ENCODE assay signal across 35 mouse cellular contexts in genomic region chr2:25072398-25072797, GRCm38 (mm10). TPM values are rescaled to one million over a fixed set of nuclear protein-coding genes. Genes with fewer than 3 reads are reported as not detected.
DNase-seq lines count a peak whose midpoint lies in the region; ATAC-seq and TF ChIP-seq lines count a peak whose summit lies in the region.
"Had no signal": no experiment of that assay in that cellular context is flagged by ENCODE, and none has a peak within 500 bp of the region (broad histone marks: within the 10 kb centered on the region; RNA-seq: fewer than 3 reads in every experiment).

No protein-coding gene starts in this region.

- H3K4me1 ChIP-seq in heart, adult 2 months (ENCODE audit: control insufficient read depth, insufficient read depth, low read length) = no peaks in the 10 kb centered on the region
- 0 out of 4 replicates have a peak, but pooled peaks cover 0 to 2% of the 10 kb centered on the region in 2 experiments for H3K4me1 ChIP-seq in liver, embryonic 14.5 days (replicated peaks; ENCODE audit: control insufficient read depth in 2 of 2, insufficient read depth in 2 of 2, low read length in 1 of 2)
- H3K4me1 ChIP-seq in liver, embryonic 11.5 days (replicated peaks; ENCODE audit: control insufficient read depth, insufficient read depth, low read length) = no peaks in the 10 kb centered on the region
- H3K4me1 ChIP-seq in MEL (ENCODE audit: control insufficient read depth in 1 of 2, insufficient read depth in 2 of 2, low read length in 2 of 2) = peaks cover 3 to 18% of the 10 kb centered on the region in 2 experiments; a peak in 2 of 4 replicates
- H3K4me1 ChIP-seq: forebrain, embryonic 13.5 days; heart, embryonic 10.5 days; heart, embryonic 15.5 days; hindbrain, embryonic 12.5 days; limb, embryonic 12.5 days; neural tube, embryonic 15.5 days; stomach, embryonic 15.5 days had no signal

- H3K36me3 ChIP-seq in heart, adult 2 months (ENCODE audit: control insufficient read depth, insufficient read depth, low read length) = no peaks in the 10 kb centered on the region
- no peaks in the 10 kb centered on the region for H3K36me3 ChIP-seq in liver, embryonic 14.5 days (replicated peaks; ENCODE audit: control insufficient read depth, insufficient read depth, low read depth)
- no peaks in the 10 kb centered on the region for H3K36me3 ChIP-seq in liver, embryonic 11.5 days (ENCODE audit: control insufficient read depth, insufficient read depth, low read length)
- peaks cover 0 to 4% of the 10 kb centered on the region in 2 experiments; a peak in 2 of 4 replicates for H3K36me3 ChIP-seq in MEL (ENCODE audit: control insufficient read depth in 1 of 2, insufficient read depth in 2 of 2, low read length in 2 of 2)
- H3K36me3 ChIP-seq: heart, embryonic 10.5 days; heart, embryonic 15.5 days; hindbrain, embryonic 12.5 days; limb, embryonic 12.5 days; neural tube, embryonic 15.5 days; stomach, embryonic 15.5 days had no signal

- peak; percentile 21 for TF ChIP-seq CTCF in heart, adult 2 months (IDR thresholded peaks at IDR 0.05)
- TF ChIP-seq CTCF in liver, embryonic 14.5 days (IDR thresholded peaks at IDR 0.05; ENCODE audit: low read depth) = peak; percentile 28
- peak in 2 of 3 experiments; percentile 18 to 42; a peak in 3 of 6 replicates for TF ChIP-seq CTCF in MEL (IDR thresholded peaks at IDR 0.05 in 2 of 3, conservative IDR thresholded peaks at IDR 0.05 in 1 of 3; ENCODE audit: control insufficient read depth in 1 of 3, insufficient read depth in 1 of 3, low read depth in 2 of 3, low read length in 3 of 3, poor library complexity in 1 of 3, severe bottlenecking in 1 of 3)

- intact Hi-C loops in heart, adult 2 months (cut with DNase I) = no loop called here
- intact Hi-C loops in heart, postnatal 14 days (cut with DNase I) = no loop called here

- no peak for TF ChIP-seq EP300 in heart, adult 2 months (IDR thresholded peaks at IDR 0.05; ENCODE audit: insufficient read depth, low read depth, low read length)
- TF ChIP-seq EP300 in liver, embryonic 14.5 days (IDR thresholded peaks at IDR 0.05; ENCODE audit: low read depth) = no peak
- TF ChIP-seq EP300 in MEL (IDR thresholded peaks at IDR 0.05; ENCODE audit: low read depth in 1 of 2, low read length in 2 of 2) = no peak

- DNase-seq in heart, adult 2 months = no peak
- DNase-seq in heart, postnatal 14 days = no peak
- no peak for DNase-seq in liver, embryonic 14.5 days (ENCODE audit: low read depth in 3 of 3, low spot score in 3 of 3)
- no peak for DNase-seq in liver, embryonic 11.5 days (ENCODE audit: low spot score)
- DNase-seq in 3T3-L1 (ENCODE audit: low read depth, low spot score) = peak; percentile 6
- peak; percentile 16 for DNase-seq in MEL (ENCODE audit: low read depth, low spot score)
- DNase-seq in right cerebral cortex, adult 2 months (ENCODE audit: low spot score in 2 of 2) = no peak
- DNase-seq in cerebellum, postnatal 25 days = no peak
- DNase-seq: adrenal gland, postnatal 25 days; B cell, adult 2 months; cerebellum, adult 18-20 months; cerebellum, postnatal 14 days; gastrocnemius, postnatal 14 days; heart, postnatal 36 days; kidney, adult 18-20 months; lung, adult 2 months; midbrain, embryonic 14.5 days; retina, postnatal 1 day; right cerebral cortex, postnatal 25 days; thymus, postnatal 14 days had no signal

- H3K9ac ChIP-seq in heart, adult 2 months (ENCODE audit: low read depth, low read length) = no peak overlapping the region
- no peak overlapping the region for H3K9ac ChIP-seq in liver, embryonic 14.5 days (replicated peaks)
- no peak overlapping the region for H3K9ac ChIP-seq in liver, embryonic 11.5 days (ENCODE audit: low read depth, low read length)
- no peak overlapping the region for H3K9ac ChIP-seq in MEL (ENCODE audit: control insufficient read depth, low read depth, low read length, poor library complexity, severe bottlenecking)
- H3K9ac ChIP-seq: forebrain, embryonic 13.5 days; heart, embryonic 15.5 days; hindbrain, embryonic 12.5 days; limb, embryonic 12.5 days; neural tube, embryonic 15.5 days; stomach, embryonic 15.5 days had no signal

- no peak overlapping the region for H3K4me3 ChIP-seq in heart, adult 2 months
- H3K4me3 ChIP-seq in liver, embryonic 14.5 days (ENCODE audit: insufficient read depth in 1 of 2, low read depth in 2 of 2, low read length in 2 of 2) = no peak overlapping the region
- no peak overlapping the region for H3K4me3 ChIP-seq in liver, embryonic 11.5 days (ENCODE audit: low read depth, low read length)
- no peak overlapping the region for H3K4me3 ChIP-seq in MEL (ENCODE audit: control insufficient read depth in 1 of 2, insufficient read depth in 1 of 2, low read depth in 2 of 2, low read length in 2 of 2)
- H3K4me3 ChIP-seq: forebrain, embryonic 13.5 days; heart, embryonic 10.5 days; heart, embryonic 15.5 days; hindbrain, embryonic 12.5 days; left cerebral cortex, adult 2 months; limb, embryonic 12.5 days; neural tube, embryonic 15.5 days; stomach, embryonic 15.5 days had no signal

- no peak overlapping the region for H3K27ac ChIP-seq in heart, adult 2 months
- H3K27ac ChIP-seq in liver, embryonic 14.5 days = no peak overlapping the region
- no peak overlapping the region for H3K27ac ChIP-seq in liver, embryonic 11.5 days (ENCODE audit: low read depth, low read length)
- no peak overlapping the region for H3K27ac ChIP-seq in MEL (ENCODE audit: control insufficient read depth, low read depth, low read length)
- H3K27ac ChIP-seq: forebrain, embryonic 13.5 days; heart, embryonic 10.5 days; heart, embryonic 15.5 days; hindbrain, embryonic 12.5 days; left cerebral cortex, adult 2 months; limb, embryonic 12.5 days; neural tube, embryonic 15.5 days; stomach, embryonic 15.5 days had no signal

- no peak for TF ChIP-seq POLR2A in heart, adult 2 months (IDR thresholded peaks at IDR 0.05; ENCODE audit: insufficient read depth, low read depth, low read length)
- no peak for TF ChIP-seq POLR2A in MEL (IDR thresholded peaks at IDR 0.05; ENCODE audit: control insufficient read depth in 1 of 2, insufficient read depth in 1 of 2, low read depth in 1 of 2, low read length in 2 of 2, poor library complexity in 1 of 2)

- no peaks in the 10 kb centered on the region for H3K27me3 ChIP-seq in heart, adult 2 months (ENCODE audit: control insufficient read depth, insufficient read depth, low read length)
- H3K27me3 ChIP-seq in liver, embryonic 14.5 days (ENCODE audit: control insufficient read depth, insufficient read depth, low read length) = no peaks in the 10 kb centered on the region
- no peaks in the 10 kb centered on the region for H3K27me3 ChIP-seq in liver, embryonic 11.5 days (replicated peaks; ENCODE audit: control insufficient read depth, insufficient read depth, low read length)
- H3K27me3 ChIP-seq in MEL (ENCODE audit: control insufficient read depth in 1 of 2, insufficient read depth in 2 of 2, low read length in 2 of 2) = no peaks in the 10 kb centered on the region; a peak in 1 of 4 replicates
- H3K27me3 ChIP-seq: forebrain, embryonic 13.5 days; heart, embryonic 15.5 days; hindbrain, embryonic 12.5 days; limb, embryonic 12.5 days; neural tube, embryonic 15.5 days; stomach, embryonic 15.5 days had no signal

- no peak for ATAC-seq in liver, embryonic 14.5 days (ENCODE audit: insufficient read depth)
- no peak for ATAC-seq in liver, embryonic 11.5 days (replicated peaks; ENCODE audit: low FRiP score)
- ATAC-seq: forebrain, embryonic 13.5 days had no signal

- H3K9me3 ChIP-seq in liver, embryonic 14.5 days (ENCODE audit: control insufficient read depth, low read length) = no peaks in the 10 kb centered on the region
- H3K9me3 ChIP-seq in liver, embryonic 11.5 days (ENCODE audit: control insufficient read depth, low read length) = no peaks in the 10 kb centered on the region
- H3K9me3 ChIP-seq in MEL (replicated peaks; ENCODE audit: insufficient read depth, low read length) = no peaks in the 10 kb centered on the region
- H3K9me3 ChIP-seq: forebrain, embryonic 13.5 days; heart, embryonic 10.5 days; heart, embryonic 15.5 days; hindbrain, embryonic 12.5 days; limb, embryonic 12.5 days; neural tube, embryonic 15.5 days; stomach, embryonic 15.5 days had no signal

- no peak overlapping the region for H3K4me2 ChIP-seq in liver, embryonic 14.5 days (ENCODE audit: low read depth)
- H3K4me2 ChIP-seq in liver, embryonic 11.5 days = no peak overlapping the region
- H3K4me2 ChIP-seq: forebrain, embryonic 13.5 days; heart, embryonic 15.5 days; hindbrain, embryonic 12.5 days; limb, embryonic 12.5 days; neural tube, embryonic 15.5 days; stomach, embryonic 15.5 days had no signal

- H3K79me2 ChIP-seq in heart, adult 2 months (replicated peaks; ENCODE audit: control insufficient read depth, insufficient read depth, low read length) = no peaks in the 10 kb centered on the region
- no peaks in the 10 kb centered on the region for H3K79me2 ChIP-seq in MEL (ENCODE audit: control insufficient read depth, insufficient read depth, low read length, poor library complexity)

- WGBS in heart, adult 2 months = 90% methylated on average over 4 of the region's 4 CpGs
- WGBS in liver, embryonic 14.5 days (ENCODE audit: insufficient replicate concordance) = 63% methylated on average over 4 of the region's 4 CpGs
- 87% methylated on average over 4 of the region's 4 CpGs for WGBS in liver, embryonic 11.5 days

- peak; percentile 27 for TF ChIP-seq RAD21 in MEL (IDR thresholded peaks at IDR 0.05; ENCODE audit: low read depth, low read length)

RNA-seq across cellular contexts. Expression of gene Entpd8, which starts 7.7 kb away (rescaled TPM):
- not detected for total RNA-seq in heart, adult 2 months (2021)
- polyA plus RNA-seq in heart, adult 2 months (2012; rRNA removed) = not detected in 2 replicates
- total RNA-seq in heart, postnatal 14 days (2021) = not detected
- polyA plus RNA-seq in liver, embryonic 14.5 days (2012; rRNA removed) = 4.9 and 5.3 TPM in 2 replicates
- 2.3 and 3.6 TPM in 2 replicates for polyA plus RNA-seq in liver, embryonic 14.5 days (2014; fragmentation: Nextera tagmentation; extraction: Ambion mirVana)
- polyA plus RNA-seq in liver, embryonic 11.5 days (2014; fragmentation: Nextera tagmentation; extraction: Ambion mirVana) = 0.90 and 1.7 TPM in 2 replicates
- not detected in 2 replicates for total RNA-seq in MEL (2012; rRNA removed)
- not detected for polyA plus RNA-seq in MEL (2012; ENCODE audit: insufficient read depth in 1 of 2, insufficient read length in 2 of 2, low read depth in 1 of 2, low replicate concordance in 2 of 2, missing spikeins in 1 of 2)
- total RNA-seq: adrenal gland, adult 18-20 months; adrenal gland, postnatal 25 days; gastrocnemius, postnatal 14 days; granulocyte monocyte progenitor cell, adult 5-6 weeks; heart, postnatal 36 days; layer of hippocampus, postnatal 14 days; left cerebral cortex, adult 2 months; left cerebral cortex, postnatal 25 days; monocyte, adult 5-6 weeks had no signal
- polyA plus RNA-seq: embryonic facial prominence, embryonic 11.5 days; forebrain, embryonic 13.5 days; heart, embryonic 15.5 days; hindbrain, embryonic 12.5 days; limb, embryonic 12.5 days; midbrain, embryonic 14.5 days; neural tube, embryonic 15.5 days had no signal

RNA-seq across cellular contexts. Expression of gene Nsmf, which starts 18.2 kb away (rescaled TPM):
- total RNA-seq in heart, adult 2 months (2021) = 10 to 100 TPM; 12.4 to 13.3 TPM
- 46.9 and 49.8 TPM in 2 replicates for polyA plus RNA-seq in heart, adult 2 months (2012; rRNA removed)
- total RNA-seq in heart, postnatal 14 days (2021) = 10 to 100 TPM; 33.6 to 35.4 TPM
- 10.3 and 11.0 TPM in 2 replicates for polyA plus RNA-seq in liver, embryonic 14.5 days (2012; rRNA removed)
- 3.3 and 6.3 TPM in 2 replicates for polyA plus RNA-seq in liver, embryonic 14.5 days (2014; fragmentation: Nextera tagmentation; extraction: Ambion mirVana)
- polyA plus RNA-seq in liver, embryonic 11.5 days (2014; fragmentation: Nextera tagmentation; extraction: Ambion mirVana) = 29.0 and 32.6 TPM in 2 replicates
- total RNA-seq in MEL (2012; rRNA removed) = 10.9 and 13.3 TPM in 2 replicates
- polyA plus RNA-seq in MEL (2012; ENCODE audit: insufficient read depth in 1 of 2, insufficient read length in 2 of 2, low read depth in 1 of 2, low replicate concordance in 2 of 2, missing spikeins in 1 of 2) = 10 to 100 TPM in 1 of 2 experiments, not detected in 1; 25.8 TPM

RNA-seq across cellular contexts. Expression of gene Noxa1, which starts 22.6 kb away (rescaled TPM):
- not detected for total RNA-seq in heart, adult 2 months (2021)
- polyA plus RNA-seq in heart, adult 2 months (2012; rRNA removed) = not detected in 2 replicates
- total RNA-seq in heart, postnatal 14 days (2021) = not detected
- polyA plus RNA-seq in liver, embryonic 14.5 days (2012; rRNA removed) = 0.95 and 1.1 TPM in 2 replicates
- polyA plus RNA-seq in liver, embryonic 14.5 days (2014; fragmentation: Nextera tagmentation; extraction: Ambion mirVana) = 1.2 and 1.8 TPM in 2 replicates
- 0.69 and 1.0 TPM in 2 replicates for polyA plus RNA-seq in liver, embryonic 11.5 days (2014; fragmentation: Nextera tagmentation; extraction: Ambion mirVana)
- 0.08 TPM in 1 of 2 replicates, not detected in the other for total RNA-seq in MEL (2012; rRNA removed)
- polyA plus RNA-seq in MEL (2012; ENCODE audit: insufficient read depth in 1 of 2, insufficient read length in 2 of 2, low read depth in 1 of 2, low replicate concordance in 2 of 2, missing spikeins in 1 of 2) = under 1 TPM in 1 of 2 experiments, not detected in 1; 0.10 TPM
- total RNA-seq: adrenal gland, adult 18-20 months; adrenal gland, postnatal 25 days; gastrocnemius, postnatal 14 days; granulocyte monocyte progenitor cell, adult 5-6 weeks; heart, postnatal 36 days; layer of hippocampus, postnatal 14 days; left cerebral cortex, adult 2 months; left cerebral cortex, postnatal 25 days; liver, adult 2 months; monocyte, adult 5-6 weeks had no signal
- polyA plus RNA-seq: embryonic facial prominence, embryonic 11.5 days; forebrain, embryonic 13.5 days; limb, embryonic 12.5 days; midbrain, embryonic 14.5 days; neural tube, embryonic 15.5 days had no signal

Comparison
In these comparisons a context has a peak if more than half of its experiments do, and no peak if none do; other contexts are left out.
1. DNase-seq: peak in 3T3-L1 (single experiment) and MEL (single experiment); none in heart, adult 2 months (0 of 2), heart, postnatal 14 days (0 of 2), liver, embryonic 14.5 days (0 of 3), liver, embryonic 11.5 days (single experiment), right cerebral cortex, adult 2 months (0 of 2) and cerebellum, postnatal 25 days (0 of 2).
2. Peak in every context shown above with its lines, with median percentiles within 50 percentile points of each other: CTCF ChIP-seq.